Mouse (Mus musculus) lung, embryonic 15.5 days (tissue): ENCODE measurements around the gene Sox10. TPM values are rescaled to one million over a fixed set of nuclear protein-coding genes. Genes with fewer than 3 reads are reported as not detected.

Experiments used
- ATAC-seq: fragments of 200-750 bp; cut with Nextera tagmentation; 2 replicates; pipeline ENCODE4 v1.8.0; 2017; ENCODE audit warnings: moderate number of reproducible peaks, borderline replicate concordance; ENCODE audit not compliant: low FRiP score, low TSS enrichment; ENCODE audit errors: extremely low read depth
- H3K27ac ChIP-seq: fragments of 300-500 bp; sonication (generic); 2 replicates; pipeline ENCODE4 v1.5.1; 2015; ENCODE audit warnings: moderate library complexity, mild to moderate bottlenecking, inconsistent platforms
- H3K27me3 ChIP-seq: fragments of 300-500 bp; sonication (generic); 2 replicates; pipeline ENCODE4 v1.6.1; 2015; ENCODE audit warnings: inconsistent platforms
- H3K36me3 ChIP-seq: fragments of 300-500 bp; sonication (generic); 2 replicates; pipeline ENCODE4 v1.6.1; 2015; ENCODE audit warnings: inconsistent platforms
- H3K4me1 ChIP-seq: fragments of 300-500 bp; sonication (generic); 2 replicates; pipeline ENCODE4 v1.6.1; 2015; ENCODE audit warnings: inconsistent platforms
- H3K4me2 ChIP-seq: fragments of 300-500 bp; sonication (generic); 2 replicates; pipeline ENCODE4 v1.6.1; 2015; ENCODE audit warnings: inconsistent platforms, mild to moderate bottlenecking, moderate library complexity
- H3K4me3 ChIP-seq: fragments of 300-500 bp; sonication (generic); 2 replicates; pipeline ENCODE4 v1.5.1; 2015; ENCODE audit warnings: mild to moderate bottlenecking, inconsistent platforms
- H3K9ac ChIP-seq: fragments of 300-500 bp; sonication (generic); 2 replicates; pipeline ENCODE4 v1.6.1; 2015; ENCODE audit warnings: inconsistent platforms
- H3K9me3 ChIP-seq: fragments of 300-500 bp; sonication (generic); 2 replicates; pipeline ENCODE4 v1.6.1; 2016; ENCODE audit warnings: inconsistent platforms
- WGBS: fragments of 180-500 bp; shearing (Covaris S2); methylation state at CpG from one replicate; pipeline ENCODE4 v1.1.7; 2015; 5-methylcytosine and 5-hydroxymethylcytosine counted together
- polyA plus RNA-seq: library from polyadenylated mRNA; unstranded; fragments of >200 nt; fragmentation: Nextera tagmentation; extraction: Ambion mirVana; gene quantifications from 2 replicates; pipeline ENCODE4 v1.2.1, GENCODE M21; 2015

Gene Sox10
- polyA plus RNA-seq, 1 experiment from 2014 or later: 0.92 TPM

GRCm38 (mm10) chr15:79151881-79152280, 13.2 kb downstream of the Sox10 start:
- no peak overlapping the region for H3K4me3 ChIP-seq
- H3K9ac ChIP-seq: no peak overlapping the region
- peaks cover 39% of the 10 kb centered on the region for H3K36me3 ChIP-seq
- no peak for ATAC-seq
- peaks cover 6% of the 10 kb centered on the region; the same call in 1 of the 2 replicates for H3K27me3 ChIP-seq
- no peaks in the 10 kb centered on the region for H3K9me3 ChIP-seq
- no peak overlapping the region for H3K4me2 ChIP-seq
- H3K27ac ChIP-seq: peak overlapping the region; percentile 15; the same call in 1 of the 2 replicates
- 54% methylated on average over 8 of the region's 8 CpGs for WGBS
- 0 out of 2 replicates have a peak, but pooled peaks cover 6% of the 10 kb centered on the region for H3K4me1 ChIP-seq

DNA sequence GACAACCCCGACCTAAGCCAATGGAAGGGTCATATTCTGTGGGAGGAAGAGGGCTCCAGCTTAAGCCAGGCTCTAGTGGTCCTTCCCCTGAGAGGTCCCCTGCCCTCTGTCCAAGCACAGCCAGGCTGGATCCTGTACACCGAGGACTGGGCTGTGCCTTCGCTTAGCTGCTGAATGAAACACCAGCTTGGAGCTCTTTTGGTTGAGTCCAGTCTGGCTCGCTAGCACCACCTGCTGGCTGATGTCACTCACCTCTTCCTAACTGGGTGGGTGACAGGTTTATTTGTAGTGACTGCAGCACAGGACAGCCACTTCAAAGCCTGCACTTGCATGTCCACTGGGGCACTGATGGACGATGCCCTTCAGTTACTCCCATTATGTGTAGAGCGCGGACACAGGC, 16.5 kb downstream of the Sox10 start:
- WGBS: 46% methylated on average over 7 of the region's 7 CpGs
- Histone ChIP-seq H3K27me3 (no peaks in the 10 kb centered on the region), H3K4me1 (0 out of 2 replicates have a peak, but pooled peaks cover under 1% of the 10 kb centered on the region), H3K36me3 (peaks cover 60% of the 10 kb centered on the region), H3K4me2 (no peak overlapping the region), H3K9ac (no peak overlapping the region), H3K9me3 (no peaks in the 10 kb centered on the region), H3K4me3 (no peak overlapping the region), H3K27ac (no peak overlapping the region)
- ATAC-seq: no peak

DNA sequence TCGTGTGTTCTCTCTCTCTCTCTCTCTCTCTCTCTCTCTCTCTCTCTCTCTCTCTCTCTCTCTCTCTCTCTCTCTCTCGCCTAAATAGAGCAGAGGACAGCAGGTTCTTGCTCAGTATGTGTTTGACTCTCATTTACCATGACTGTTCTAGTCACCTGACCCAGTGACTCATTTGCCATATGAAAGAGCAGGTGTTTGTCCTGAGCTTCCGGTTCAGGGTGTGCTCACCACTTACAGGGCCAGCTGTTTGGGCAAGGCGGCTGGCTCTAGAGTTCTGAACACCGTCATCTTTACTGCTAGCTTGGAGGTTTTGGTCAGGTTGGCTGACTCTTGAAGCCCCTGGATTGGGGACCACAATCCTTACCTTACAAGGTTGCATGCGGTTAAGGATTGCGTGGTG, 19.5 kb downstream of the Sox10 start:
- Histone ChIP-seq H3K27me3 (no peaks in the 10 kb centered on the region), H3K27ac (no peak overlapping the region), H3K9ac (no peak overlapping the region), H3K4me3 (no peak overlapping the region), H3K4me2 (no peak overlapping the region), H3K4me1 (peaks cover 15% of the 10 kb centered on the region), H3K9me3 (no peaks in the 10 kb centered on the region), H3K36me3 (peaks cover 44% of the 10 kb centered on the region)
- no peak for ATAC-seq
- 87% methylated on average over 7 of the region's 7 CpGs for WGBS

DNA sequence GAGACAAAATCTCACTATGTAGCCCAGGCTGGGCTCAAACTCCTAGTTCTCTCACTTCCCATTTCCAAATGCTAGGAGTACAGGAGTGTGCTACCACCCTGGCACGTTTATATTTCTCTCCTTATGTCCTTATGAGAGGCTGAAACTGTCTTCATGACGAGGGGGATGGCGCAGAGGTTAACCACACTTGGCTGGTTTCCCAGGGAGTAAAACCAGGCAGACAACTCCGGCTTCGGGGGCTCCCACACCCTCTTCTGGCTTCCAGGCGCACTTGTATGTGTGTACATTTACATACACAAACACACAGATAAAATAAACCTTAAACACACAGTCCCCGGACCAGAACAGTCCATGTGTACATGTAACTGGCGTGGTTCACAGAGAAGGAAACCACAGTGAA, 21.0 kb downstream of the Sox10 start:
- H3K4me1 ChIP-seq: peaks cover 17% of the 10 kb centered on the region
- ATAC-seq: no peak
- H3K4me3 ChIP-seq: no peak overlapping the region
- no peaks in the 10 kb centered on the region for H3K9me3 ChIP-seq
- H3K27me3 ChIP-seq: no peaks in the 10 kb centered on the region
- peaks cover 34% of the 10 kb centered on the region for H3K36me3 ChIP-seq
- 48% methylated on average over 8 of the region's 8 CpGs for WGBS
- no peak overlapping the region for H3K9ac ChIP-seq
- H3K4me2 ChIP-seq: no peak overlapping the region
- no peak overlapping the region for H3K27ac ChIP-seq

DNA sequence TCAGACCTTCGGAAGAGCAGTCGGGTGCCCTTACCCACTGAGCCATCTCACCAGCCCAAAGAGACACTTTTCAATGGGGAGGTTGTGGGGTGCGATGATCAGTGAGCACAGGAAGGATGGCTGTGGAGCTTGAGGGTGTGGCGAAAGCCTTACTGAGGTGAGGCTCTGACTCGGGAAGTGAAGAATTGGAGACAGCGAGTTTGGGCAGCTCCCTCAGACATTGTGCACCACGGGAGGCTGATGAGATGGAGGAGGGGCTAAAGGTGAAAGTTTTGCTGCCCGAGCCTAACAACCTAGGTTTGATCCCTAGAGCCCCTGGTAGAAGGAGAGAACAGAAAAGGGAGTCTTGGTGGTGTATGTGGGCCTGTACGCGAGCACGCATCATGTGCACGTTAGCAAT, 21.7 kb downstream of the Sox10 start:
- Histone ChIP-seq H3K4me3 (no peak overlapping the region), H3K36me3 (peaks cover 33% of the 10 kb centered on the region), H3K9ac (no peak overlapping the region), H3K27me3 (no peaks in the 10 kb centered on the region), H3K4me2 (no peak overlapping the region), H3K27ac (no peak overlapping the region), H3K9me3 (no peaks in the 10 kb centered on the region), H3K4me1 (peaks cover 17% of the 10 kb centered on the region)
- 82% methylated on average over 12 of the region's 12 CpGs for WGBS
- ATAC-seq: no peak

DNA sequence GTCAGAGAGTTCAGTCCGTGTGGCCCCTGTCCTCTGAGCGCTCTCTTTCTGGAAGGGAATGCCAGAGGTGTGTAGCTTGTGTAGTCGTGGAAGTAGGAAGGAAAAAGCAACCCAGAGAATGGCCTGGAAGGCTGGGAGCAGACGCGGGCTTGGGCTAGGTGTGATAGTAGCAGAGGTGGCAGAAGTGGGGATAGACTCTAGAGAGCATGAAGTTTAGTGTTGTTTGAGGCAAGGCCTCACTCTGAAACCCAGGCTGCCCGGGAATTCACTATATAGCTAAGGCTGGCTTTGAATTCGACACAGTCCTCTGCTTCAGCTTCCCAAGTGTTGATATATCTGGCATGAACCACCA, 23.5 kb downstream of the Sox10 start:
- H3K4me1 ChIP-seq: peaks cover 17% of the 10 kb centered on the region
- 0 out of 2 replicates have a peak overlapping the region, but pooled peaks have one; percentile 5 for H3K27ac ChIP-seq
- H3K9me3 ChIP-seq: no peaks in the 10 kb centered on the region
- peak overlapping the region; percentile 81 for H3K9ac ChIP-seq
- peak overlapping the region; percentile 80 for H3K4me3 ChIP-seq
- H3K27me3 ChIP-seq: no peaks in the 10 kb centered on the region
- peaks cover 18% of the 10 kb centered on the region for H3K36me3 ChIP-seq
- peak overlapping the region; percentile 94 for H3K4me2 ChIP-seq
- ATAC-seq: peak; percentile 50; the same call in 1 of the 2 replicates
- WGBS: under 1% methylated on average over 7 of the region's 7 CpGs

GRCm38 (mm10) chr15:79140866-79141565, 24.0 kb downstream of the Sox10 start, which contains the start of the genes Polr2f and 1700088E04Rik:
Polr2f (plus strand) TSS chr15:79141009.
1700088E04Rik (minus strand) TSS chr15:79141253.
- H3K9me3 ChIP-seq: no peaks in the 10 kb centered on the region
- peak within 1 kb of the TSS; percentile 81 for H3K9ac ChIP-seq
- 0 out of 2 replicates have a peak within 1 kb of the TSS, but pooled peaks have one; percentile 5 for H3K27ac ChIP-seq
- peaks cover 16% of the 10 kb centered on the region for H3K36me3 ChIP-seq
- H3K4me3 ChIP-seq: peak within 1 kb of the TSS; percentile 80
- peaks cover 17% of the 10 kb centered on the region for H3K4me1 ChIP-seq
- WGBS: under 1% methylated on average over 57 of the region's 57 CpGs
- H3K27me3 ChIP-seq: no peaks in the 10 kb centered on the region
- ATAC-seq: peak; percentile 87
- peak within 1 kb of the TSS; percentile 94 for H3K4me2 ChIP-seq

- Histone ChIP-seq H3K4me2 (no peak overlapping the region), H3K4me3 (no peak overlapping the region), H3K9me3 (no peaks in the 10 kb centered on the region), H3K9ac (no peak overlapping the region), H3K4me1 (peaks cover 17% of the 10 kb centered on the region), H3K27ac (no peak overlapping the region), H3K36me3 (peaks cover 4% of the 10 kb centered on the region), H3K27me3 (no peaks in the 10 kb centered on the region)
- WGBS: 57% methylated on average over 10 of the region's 10 CpGs
- ATAC-seq: no peak
These were observed 25.4 kb downstream of the Sox10 start for GRCm38 (mm10) chr15:79139640-79140039.

- Histone ChIP-seq H3K9me3 (no peaks in the 10 kb centered on the region), H3K27me3 (no peaks in the 10 kb centered on the region), H3K4me2 (no peak overlapping the region), H3K4me1 (peaks cover 5% of the 10 kb centered on the region), H3K4me3 (no peak overlapping the region), H3K27ac (no peak overlapping the region), H3K9ac (no peak overlapping the region), H3K36me3 (peaks cover 29% of the 10 kb centered on the region)
- 62% methylated on average over 11 of the region's 11 CpGs for WGBS
- 0 out of 2 replicates have a peak, but pooled peaks have one; percentile 47 for ATAC-seq
These were observed 29.1 kb downstream of the Sox10 start for GRCm38 (mm10) chr15:79135783-79136575.

DNA sequence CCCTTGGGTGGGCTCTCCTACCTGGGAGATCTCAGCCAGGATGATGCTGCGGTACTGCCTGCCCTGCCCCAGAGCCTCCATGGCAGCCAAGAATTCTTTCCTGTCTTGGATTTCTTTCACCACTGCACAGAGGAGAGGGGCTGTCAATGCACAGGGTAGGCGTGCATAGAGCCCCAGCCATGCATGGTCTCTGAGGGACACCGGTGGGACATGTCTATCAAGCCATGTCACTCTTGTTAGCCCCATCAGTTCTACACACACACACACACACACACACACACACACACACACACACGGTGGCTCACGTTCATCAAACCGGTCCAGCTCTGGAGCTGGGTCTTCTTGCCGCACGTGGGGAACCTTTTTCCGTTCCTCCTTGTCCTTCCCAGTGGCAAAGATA, 29.7 kb downstream of the Sox10 start:
- no peak for ATAC-seq
- Histone ChIP-seq H3K9me3 (no peaks in the 10 kb centered on the region), H3K27me3 (no peaks in the 10 kb centered on the region), H3K4me2 (no peak overlapping the region), H3K36me3 (peaks cover 36% of the 10 kb centered on the region), H3K4me3 (no peak overlapping the region), H3K4me1 (peaks cover under 1% of the 10 kb centered on the region), H3K27ac (no peak overlapping the region), H3K9ac (no peak overlapping the region)
- 75% methylated on average over 9 of the region's 9 CpGs for WGBS

DNA sequence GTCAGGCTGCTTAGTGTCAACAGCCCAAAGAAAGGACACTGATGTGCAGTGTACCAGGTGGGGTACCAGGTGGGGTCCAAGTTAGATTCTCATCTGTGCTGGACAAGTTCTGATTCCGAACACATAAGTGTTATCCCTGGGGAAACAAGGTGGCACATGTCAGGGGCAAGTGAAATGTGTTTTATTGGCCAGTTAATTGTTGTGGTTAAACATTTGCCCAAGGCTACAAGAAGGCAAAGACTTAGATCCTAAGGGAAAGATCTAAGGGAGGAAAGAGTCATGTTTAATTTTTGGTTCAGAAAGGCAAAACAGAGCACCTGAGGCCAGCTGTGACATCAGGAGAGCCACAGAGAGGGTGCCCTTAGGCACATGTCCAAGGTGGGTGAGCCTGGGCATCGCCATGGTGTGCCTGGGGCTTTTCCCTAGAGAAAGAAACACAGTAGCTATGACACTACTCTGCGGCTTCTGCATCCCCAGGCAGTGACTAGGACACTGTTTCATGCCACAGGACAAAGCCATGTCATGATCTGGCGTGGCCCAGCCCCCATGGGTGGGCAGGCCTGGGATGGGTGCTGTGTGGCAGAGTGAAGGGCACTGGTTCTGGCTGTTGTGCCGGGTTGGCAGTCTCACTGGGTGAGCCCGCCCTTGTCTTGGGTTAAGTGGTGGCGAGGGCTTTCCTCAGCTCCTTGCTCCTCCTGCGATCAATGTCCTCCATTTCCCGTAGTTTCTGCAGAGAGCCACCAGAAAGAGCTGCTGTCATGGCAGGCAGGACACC, 30.4 kb downstream of the Sox10 start:
- WGBS: 82% methylated on average over 9 of the region's 9 CpGs
- Histone ChIP-seq H3K36me3 (peaks cover 42% of the 10 kb centered on the region), H3K4me1 (no peaks in the 10 kb centered on the region), H3K9ac (no peak overlapping the region), H3K27ac (no peak overlapping the region), H3K9me3 (no peaks in the 10 kb centered on the region), H3K4me3 (no peak overlapping the region), H3K27me3 (no peaks in the 10 kb centered on the region), H3K4me2 (no peak overlapping the region)
- ATAC-seq: no peak
